Mouse (Mus musculus) testis, adult 2 months (tissue): ENCODE data around the gene Adam12.

ENCODE experiments used
- CTCF ChIP-seq: fragments of 200-500 bp; IDR thresholded peaks from 2 replicates; pipeline ENCODE4 v1.5.1; 2012; ENCODE audit warnings: low read depth, mild to moderate bottlenecking, inconsistent platforms, low read length, moderate library complexity; ENCODE audit not compliant: control insufficient read depth, insufficient read depth, insufficient replicate concordance
- POLR2A ChIP-seq: fragments of 200-500 bp; IDR thresholded peaks from 2 replicates; pipeline ENCODE4 v1.6.1; 2012; ENCODE audit warnings: low read depth, mild to moderate bottlenecking, inconsistent platforms, low read length, moderate library complexity; ENCODE audit not compliant: control insufficient read depth

- TF ChIP-seq CTCF (no peak), POLR2A (no peak)
These were observed 389.9 kb downstream of the Adam12 start for GRCm38 (mm10) chr7:133842079-133842478.
